Mouse (Mus musculus): ENCODE measurements around the gene Gm49661. TPM values are rescaled to one million over a fixed set of nuclear protein-coding genes. Genes with fewer than 3 reads are reported as not detected.
A peak's percentile ranks its signal among the peaks of the same experiment; 100 is the strongest.

Gene Gm49661
- polyA plus RNA-seq, 1 experiment from 2014 or later, result not detected

GRCm38 (mm10) chr8:84990836-84991235 is 21.6 kb upstream of the Gm49661 start:
- ATAC-seq (replicated peaks; ENCODE audit: low FRiP score), result peak; percentile 72
- H3K27me3 ChIP-seq, result peaks cover 36% of the 10 kb centered on the region
- peaks cover 9% of the 10 kb centered on the region; the same call in 1 of the 2 replicates for H3K36me3 ChIP-seq
- 2% methylated on average over 15 of the region's 15 CpGs for WGBS
- H3K4me2 ChIP-seq, result peak overlapping the region; percentile 85
- peak overlapping the region; percentile 69 for H3K9ac ChIP-seq
- peaks cover 29% of the 10 kb centered on the region for H3K4me1 ChIP-seq
- peak overlapping the region; percentile 85 for H3K27ac ChIP-seq
- H3K9me3 ChIP-seq (replicated peaks), result no peaks in the 10 kb centered on the region
- peak overlapping the region; percentile 58 for H3K4me3 ChIP-seq (replicated peaks)

GRCm38 (mm10) chr8:84990349-84990748 is 21.1 kb upstream of the Gm49661 start, which contains the start of gene Hook2:
Hook2 (plus strand) TSS chr8:84990603.
- Histone ChIP-seq H3K36me3 (peaks cover 9% of the 10 kb centered on the region; the same call in 1 of the 2 replicates), H3K9me3 (replicated peaks) (no peaks in the 10 kb centered on the region), H3K4me3 (replicated peaks) (peak within 1 kb of the TSS; percentile 58), H3K4me1 (peaks cover 29% of the 10 kb centered on the region), H3K27ac (peak within 1 kb of the TSS; percentile 85), H3K9ac (peak within 1 kb of the TSS; percentile 69), H3K27me3 (peaks cover 31% of the 10 kb centered on the region), H3K4me2 (peak within 1 kb of the TSS; percentile 85)
- peak; percentile 91 for ATAC-seq (replicated peaks; ENCODE audit: low FRiP score)
- under 1% methylated on average over 28 of the region's 28 CpGs for WGBS

- peaks cover 34% of the 10 kb centered on the region for H3K4me1 ChIP-seq
- peak; percentile 55 for ATAC-seq (replicated peaks; ENCODE audit: low FRiP score)
- H3K9me3 ChIP-seq (replicated peaks), result no peaks in the 10 kb centered on the region
- H3K27ac ChIP-seq, result peak overlapping the region; percentile 83
- peaks cover 3% of the 10 kb centered on the region; the same call in 1 of the 2 replicates for H3K36me3 ChIP-seq
- peak overlapping the region; percentile 58 for H3K4me3 ChIP-seq (replicated peaks)
- peak overlapping the region; percentile 85 for H3K4me2 ChIP-seq
- under 1% methylated on average over 15 of the region's 15 CpGs for WGBS
- peak overlapping the region; percentile 59 for H3K9ac ChIP-seq
- peaks cover 26% of the 10 kb centered on the region for H3K27me3 ChIP-seq
Measured at GRCm38 (mm10) chr8:84989810-84990209, 20.6 kb upstream of the Gm49661 start.

- Histone ChIP-seq H3K4me2 (peak overlapping the region; percentile 85), H3K27ac (peak overlapping the region; percentile 82), H3K27me3 (peaks cover 22% of the 10 kb centered on the region), H3K4me3 (replicated peaks) (peak overlapping the region; percentile 58), H3K9me3 (replicated peaks) (no peaks in the 10 kb centered on the region), H3K4me1 (peaks cover 39% of the 10 kb centered on the region), H3K9ac (no peak overlapping the region; the same call in 1 of the 2 replicates), H3K36me3 (no peaks in the 10 kb centered on the region)
- no peak; the same call in 1 of the 2 replicates for ATAC-seq (replicated peaks; ENCODE audit: low FRiP score)
- WGBS, result 4% methylated on average over 15 of the region's 15 CpGs
Measured at GRCm38 (mm10) chr8:84989311-84989731, 20.1 kb upstream of the Gm49661 start.

- H3K4me3 ChIP-seq (replicated peaks), result no peak overlapping the region
- H3K27ac ChIP-seq, result no peak overlapping the region
- peaks cover 44% of the 10 kb centered on the region for H3K4me1 ChIP-seq
- peaks cover 20% of the 10 kb centered on the region for H3K27me3 ChIP-seq
- 75% methylated on average over 2 of the region's 2 CpGs for WGBS
- ATAC-seq (replicated peaks; ENCODE audit: low FRiP score), result no peak
- H3K4me2 ChIP-seq, result no peak overlapping the region
- no peaks in the 10 kb centered on the region for H3K9me3 ChIP-seq (replicated peaks)
- H3K9ac ChIP-seq, result no peak overlapping the region
- no peaks in the 10 kb centered on the region for H3K36me3 ChIP-seq
Measured at GRCm38 (mm10) chr8:84987903-84988302, 18.7 kb upstream of the Gm49661 start.

GRCm38 (mm10) chr8:84987388-84987787 is 18.2 kb upstream of the Gm49661 start:
- Histone ChIP-seq H3K4me3 (replicated peaks) (no peak overlapping the region), H3K4me1 (peaks cover 46% of the 10 kb centered on the region), H3K27me3 (peaks cover 20% of the 10 kb centered on the region)

DNA sequence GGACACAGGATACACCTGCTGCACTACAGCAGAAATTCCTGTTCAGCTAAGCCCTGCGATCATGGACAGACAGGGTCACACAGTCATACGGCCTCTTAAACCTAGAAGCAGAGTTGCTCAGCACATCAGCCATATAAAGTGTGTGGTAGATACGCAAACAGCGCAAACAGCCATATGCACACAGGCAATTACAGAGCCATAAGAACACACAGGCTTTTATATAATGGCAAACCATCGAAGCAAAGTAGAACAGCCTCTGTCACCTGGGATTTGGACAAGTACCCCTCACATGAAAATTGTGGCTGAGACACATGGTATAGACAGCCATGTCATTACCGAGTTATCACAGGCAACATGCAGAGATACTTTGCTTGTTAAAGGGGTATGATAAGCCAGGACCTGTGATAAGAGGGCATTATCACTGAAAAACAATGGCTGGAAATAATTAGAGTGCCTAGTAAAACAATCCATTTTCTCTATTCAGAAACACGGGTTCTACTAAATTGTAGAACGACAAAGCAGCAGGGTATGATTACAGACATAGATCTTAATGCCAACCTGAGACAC is 17.2 kb upstream of the Gm49661 start:
- 41% methylated on average over 8 of the region's 8 CpGs for WGBS
- no peak for ATAC-seq (replicated peaks; ENCODE audit: low FRiP score)

More at GRCm38 (mm10) chr8:84987388-84987787, 18.2 kb upstream of the Gm49661 start:
- Histone ChIP-seq H3K4me2 (no peak overlapping the region), H3K9me3 (replicated peaks) (no peaks in the 10 kb centered on the region), H3K9ac (no peak overlapping the region), H3K36me3 (no peaks in the 10 kb centered on the region), H3K27ac (no peak overlapping the region)
- ATAC-seq (replicated peaks; ENCODE audit: low FRiP score), result no peak
- 88% methylated on average over 5 of the region's 5 CpGs for WGBS

DNA sequence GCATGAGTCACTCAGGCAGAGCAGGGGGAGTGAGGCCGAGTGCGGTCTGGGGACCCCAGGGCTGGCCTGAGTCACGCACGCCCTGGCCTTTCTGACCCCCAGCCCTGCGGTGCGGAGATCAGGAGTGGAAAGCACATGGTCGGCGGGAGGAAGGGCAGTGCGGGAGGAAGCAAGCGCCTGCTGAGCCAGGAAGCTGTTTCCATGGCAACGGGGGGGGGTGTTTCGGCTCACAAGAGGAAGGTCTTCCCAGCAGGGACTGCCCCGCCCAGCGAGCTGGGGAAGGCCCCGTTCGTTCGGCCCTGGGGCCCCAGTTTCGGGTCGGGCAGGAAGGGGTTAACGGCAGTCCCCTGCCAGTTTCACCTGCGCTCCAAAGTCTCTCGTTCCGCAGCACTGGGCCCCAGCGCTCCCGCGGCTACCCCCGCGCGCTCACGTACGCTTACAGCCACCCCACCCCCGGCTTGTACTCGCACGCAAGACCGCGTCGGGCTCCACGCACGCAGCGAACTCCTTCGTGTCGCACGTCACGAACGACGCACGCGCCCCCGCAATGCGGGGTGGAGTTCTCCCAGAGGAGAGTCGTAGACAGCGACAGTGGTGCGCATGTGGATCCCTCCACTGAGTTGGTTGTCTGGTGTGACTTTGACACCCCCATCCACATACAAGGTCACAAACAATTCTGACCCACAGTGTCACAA is 16.6 kb upstream of the Gm49661 start:
- H3K9me3 ChIP-seq (replicated peaks), result no peaks in the 10 kb centered on the region
- H3K36me3 ChIP-seq, result no peaks in the 10 kb centered on the region
- H3K27me3 ChIP-seq, result peaks cover 20% of the 10 kb centered on the region
- H3K4me1 ChIP-seq, result peaks cover 57% of the 10 kb centered on the region
- WGBS, result under 1% methylated on average over 53 of the region's 53 CpGs
- peak overlapping the region; percentile 100 for H3K4me2 ChIP-seq
- peak overlapping the region; percentile 66 for H3K9ac ChIP-seq
- ATAC-seq (replicated peaks; ENCODE audit: low FRiP score), result peak; percentile 12; the same call in 1 of the 2 replicates
- peak overlapping the region; percentile 55 for H3K4me3 ChIP-seq (replicated peaks)
- peak overlapping the region; percentile 85 for H3K27ac ChIP-seq

More for the DNA sequence above, 17.2 kb upstream of the Gm49661 start:
- H3K4me1 ChIP-seq, result peaks cover 55% of the 10 kb centered on the region
- H3K4me2 ChIP-seq, result peak overlapping the region; percentile 100
- H3K9me3 ChIP-seq (replicated peaks), result no peaks in the 10 kb centered on the region
- H3K27ac ChIP-seq, result peak overlapping the region; percentile 85
- peak overlapping the region; percentile 55 for H3K4me3 ChIP-seq (replicated peaks)
- no peaks in the 10 kb centered on the region for H3K36me3 ChIP-seq
- peak overlapping the region; percentile 66; the same call in 1 of the 2 replicates for H3K9ac ChIP-seq
- peaks cover 20% of the 10 kb centered on the region for H3K27me3 ChIP-seq

DNA sequence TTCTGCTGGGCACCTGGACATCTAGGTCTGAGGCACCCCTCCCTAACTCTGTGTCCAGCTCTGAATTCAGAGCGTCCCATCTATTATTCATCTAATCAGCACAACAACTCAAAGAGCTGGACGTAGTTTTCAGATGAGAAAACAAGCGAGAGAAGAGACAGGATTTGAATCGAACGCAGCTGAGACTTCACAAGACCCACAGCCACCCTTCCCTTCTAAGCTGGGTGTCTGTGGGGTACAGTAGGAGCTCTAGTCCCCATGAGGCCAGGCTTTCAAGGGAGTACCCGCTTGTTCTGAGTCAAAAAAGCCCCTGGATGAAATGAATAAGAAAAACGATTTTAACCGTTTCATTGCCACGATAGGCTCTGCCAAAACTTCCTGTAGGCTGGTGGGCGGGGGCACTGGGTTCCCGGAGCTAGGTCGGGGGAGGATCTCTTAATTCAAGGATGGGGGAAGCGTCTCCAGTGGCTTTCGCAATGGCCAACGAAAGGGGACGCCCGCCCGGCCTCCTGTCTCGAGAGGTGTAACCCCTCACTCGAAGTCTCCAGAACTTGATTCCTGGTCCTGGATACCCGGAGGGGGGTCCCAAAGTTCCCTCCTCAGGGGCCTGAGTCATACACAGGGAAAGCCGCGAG is 15.9 kb upstream of the Gm49661 start:
- Histone ChIP-seq H3K9ac (peak overlapping the region; percentile 66), H3K9me3 (replicated peaks) (no peaks in the 10 kb centered on the region), H3K27ac (peak overlapping the region; percentile 85), H3K4me2 (peak overlapping the region; percentile 100), H3K4me1 (peaks cover 59% of the 10 kb centered on the region), H3K4me3 (replicated peaks) (peak overlapping the region; percentile 55), H3K36me3 (no peaks in the 10 kb centered on the region), H3K27me3 (peaks cover 20% of the 10 kb centered on the region)
- no peak for ATAC-seq (replicated peaks; ENCODE audit: low FRiP score)
- under 1% methylated on average over 23 of the region's 23 CpGs for WGBS

DNA sequence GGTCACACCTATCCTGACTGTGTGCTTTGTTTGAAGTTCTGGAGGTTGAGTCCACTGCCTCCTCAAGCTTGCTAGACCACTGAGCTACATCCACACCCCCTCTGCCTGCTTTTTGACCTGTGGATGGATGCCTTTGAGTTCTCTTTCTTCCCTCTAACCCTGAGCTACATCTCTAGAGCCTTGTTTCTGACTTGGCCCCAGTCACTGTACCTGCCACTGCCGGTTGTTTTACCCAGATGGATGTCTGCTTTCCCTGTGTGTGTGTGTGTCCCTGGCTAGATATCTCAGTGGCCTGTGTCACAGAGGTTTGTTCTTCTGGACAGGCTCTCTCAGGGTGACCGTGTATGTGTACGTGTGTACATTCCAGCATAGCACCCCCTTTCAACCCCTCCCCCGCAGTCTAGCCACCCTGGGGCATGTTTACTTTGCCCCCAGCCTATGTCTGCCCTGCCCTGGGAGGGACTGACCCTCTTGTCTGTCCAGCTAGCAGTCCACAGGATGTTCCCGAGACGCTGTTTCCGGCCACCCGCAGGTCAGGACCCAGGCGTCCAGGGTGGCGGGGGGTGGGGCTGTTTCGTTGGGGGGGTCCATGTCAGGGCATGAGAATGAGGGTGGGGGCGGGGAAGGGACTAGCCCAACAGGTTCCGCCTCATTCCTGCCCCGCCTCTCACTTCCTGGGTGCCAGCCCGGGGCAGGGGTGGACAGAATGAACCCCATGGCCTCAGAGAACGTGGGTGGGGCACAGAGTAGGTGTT is 15.2 kb upstream of the Gm49661 start:
- no peak for ATAC-seq (replicated peaks; ENCODE audit: low FRiP score)
- Histone ChIP-seq H3K4me1 (peaks cover 64% of the 10 kb centered on the region), H3K4me2 (peak overlapping the region; percentile 100), H3K9me3 (replicated peaks) (no peaks in the 10 kb centered on the region), H3K36me3 (no peaks in the 10 kb centered on the region), H3K27ac (peak overlapping the region; percentile 85), H3K4me3 (replicated peaks) (peak overlapping the region; percentile 55), H3K9ac (peak overlapping the region; percentile 66; the same call in 1 of the 2 replicates), H3K27me3 (peaks cover 20% of the 10 kb centered on the region)
- WGBS, result 4% methylated on average over 16 of the region's 16 CpGs

DNA sequence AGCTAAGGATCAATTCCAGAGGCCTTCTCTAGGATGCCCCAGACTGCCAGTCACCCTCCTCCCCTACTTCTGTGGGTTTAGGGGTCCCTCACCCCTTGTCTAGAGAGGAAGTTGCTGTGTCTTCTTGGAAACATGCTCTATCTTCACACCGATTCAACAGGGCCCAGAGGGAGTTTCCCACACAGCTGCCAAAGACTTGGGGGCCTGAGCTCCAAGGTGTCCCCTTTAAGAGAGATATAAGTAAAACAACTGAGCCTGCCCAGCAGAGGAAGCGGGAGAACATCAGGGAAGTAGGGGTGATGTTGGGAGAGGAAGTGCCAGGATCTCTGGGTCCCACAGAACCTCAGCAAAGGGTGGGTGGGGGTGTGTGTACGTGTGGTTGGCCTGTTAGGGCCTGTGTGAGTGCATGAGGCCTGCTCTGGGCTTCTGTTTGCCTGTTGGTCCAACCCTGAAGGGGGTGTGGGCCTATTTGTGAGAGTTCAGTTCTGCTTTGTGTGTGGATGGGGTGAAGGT is 13.3 kb upstream of the Gm49661 start:
- H3K9me3 ChIP-seq (replicated peaks), result no peaks in the 10 kb centered on the region
- 0 out of 2 replicates have a peak overlapping the region, but pooled peaks have one; percentile 6 for H3K4me2 ChIP-seq
- no peak for ATAC-seq (replicated peaks; ENCODE audit: low FRiP score)
- H3K4me3 ChIP-seq (replicated peaks), result no peak overlapping the region
- H3K4me1 ChIP-seq, result peaks cover 78% of the 10 kb centered on the region
- H3K27me3 ChIP-seq, result peaks cover 21% of the 10 kb centered on the region
- no peak overlapping the region for H3K9ac ChIP-seq
- H3K27ac ChIP-seq, result peak overlapping the region; percentile 87; the same call in 1 of the 2 replicates
- 62% methylated on average over 3 of the region's 3 CpGs for WGBS
- no peaks in the 10 kb centered on the region for H3K36me3 ChIP-seq

Data from kidney, embryonic 15.5 days (tissue).